9 mouse cellular contexts compared by ENCODE assay signal in the genomic region with DNA sequence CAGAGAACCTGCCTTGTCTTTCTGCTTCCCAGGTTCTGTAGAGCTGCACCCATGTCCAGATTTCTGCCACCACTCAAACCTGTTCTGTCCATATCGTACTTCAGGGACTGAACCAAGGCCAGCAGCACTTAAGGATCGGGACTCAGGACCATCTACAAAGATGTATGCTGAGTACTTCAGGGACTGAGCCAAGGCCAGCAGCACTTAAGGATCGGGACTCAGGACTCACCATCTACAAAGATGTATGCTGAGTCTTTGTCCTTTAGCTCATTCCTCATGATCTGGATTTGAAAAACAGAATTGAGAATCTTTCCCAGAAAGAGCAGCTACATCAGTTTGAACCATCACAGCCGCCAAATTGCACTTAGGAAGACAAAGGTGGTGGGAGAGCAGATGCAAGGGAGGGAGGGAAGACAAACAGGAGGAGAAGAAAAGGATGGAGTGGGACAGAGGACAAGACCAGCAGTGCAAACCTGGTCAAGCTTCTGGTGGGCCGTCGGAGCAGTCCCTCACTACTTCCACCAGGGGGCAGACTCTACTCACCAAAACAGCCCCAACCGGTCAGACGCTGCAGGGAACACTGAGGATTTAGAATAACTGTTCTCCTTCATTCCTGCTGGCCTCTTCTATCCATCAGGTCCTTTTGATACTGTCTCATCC. TPM values are rescaled to one million over a fixed set of nuclear protein-coding genes. Genes with fewer than 3 reads are reported as not detected.
A peak's percentile ranks its signal among the peaks of the same experiment; 100 is the strongest.
DNase-seq lines count a peak whose midpoint lies in the region; ATAC-seq and TF ChIP-seq lines count a peak whose summit lies in the region.
"Had no signal": no experiment of that assay in that cellular context is flagged by ENCODE, and none has a peak within 500 bp of the region (broad histone marks: within the 10 kb centered on the region; RNA-seq: fewer than 3 reads in every experiment).

No protein-coding gene starts in this region.

- H3K9me3 ChIP-seq in ES-E14 (ENCODE audit: control insufficient read depth, insufficient read depth, low read depth, low read length) = no peaks in the 10 kb centered on the region
- H3K9me3 ChIP-seq in forebrain, embryonic 12.5 days = no peaks in the 10 kb centered on the region

- in situ Hi-C loops in ES-E14 (cut with MboI; ENCODE audit: low sequenced_read_pairs in 2 of 2, unreplicated experiment in 2 of 2) = loop anchor here (5.0 to 25.0 kb wide), 5 partner anchors 133 to 486 kb away; no protein-coding TSS in a partner anchor

- no peak overlapping the region for H3K4me3 ChIP-seq in ES-E14 (ENCODE audit: insufficient read depth in 1 of 2, low read depth in 1 of 2, low read length in 2 of 2, poor library complexity in 1 of 2, severe bottlenecking in 1 of 2)
- H3K4me3 ChIP-seq in forebrain, embryonic 12.5 days (replicated peaks) = no peak overlapping the region

- no peak overlapping the region for H3K9ac ChIP-seq in ES-E14 (ENCODE audit: insufficient read depth, low read depth, low read length, poor library complexity, severe bottlenecking)
- no peak overlapping the region for H3K9ac ChIP-seq in forebrain, embryonic 12.5 days

- peak; percentile 65 for ATAC-seq in forebrain, embryonic 12.5 days (ENCODE audit: low FRiP score)
- peak; percentile 72 to 73; a peak in 3 of 4 replicates for ATAC-seq in hematopoietic stem cell, adult 5-6 weeks (replicated peaks in 1 of 2; ENCODE audit: insufficient read depth in 1 of 2, low FRiP score in 2 of 2, low TSS enrichment in 1 of 2, low read depth in 1 of 2, poor library complexity in 2 of 2, severe bottlenecking in 2 of 2)

- WGBS in forebrain, embryonic 12.5 days = 34% methylated on average over 8 of the region's 8 CpGs

- H3K27me3 ChIP-seq in forebrain, embryonic 12.5 days = peaks cover 39% of the 10 kb centered on the region

- DNase-seq in ES-E14 (ENCODE audit: low read depth, low spot score) = peak; percentile 47
- DNase-seq in c-Kit-positive CD71-positive TER-119-negative erythroid progenitor cells, embryonic 14.5 days (ENCODE audit: low read depth) = peak; percentile 13
- DNase-seq in layer of hippocampus, adult 8-10 months (ENCODE audit: low spot score in 2 of 2) = peak; percentile 65 to 79
- DNase-seq in lung, postnatal 10 days = peak; percentile 83
- DNase-seq in retina, embryonic 14.5 days (ENCODE audit: low spot score) = peak; percentile 89
- peak; percentile 21 to 36 for DNase-seq in thymus, postnatal 36 days

- H3K4me1 ChIP-seq in ES-E14 (ENCODE audit: control insufficient read depth in 2 of 2, insufficient read depth in 2 of 2, low read length in 2 of 2, poor library complexity in 1 of 2) = no peaks in the 10 kb centered on the region
- H3K4me1 ChIP-seq in forebrain, embryonic 12.5 days = peaks cover 18% of the 10 kb centered on the region

- H3K4me2 ChIP-seq in forebrain, embryonic 12.5 days = no peak overlapping the region

- H3K27ac ChIP-seq in ES-E14 (ENCODE audit: insufficient read depth, low read depth, low read length, poor library complexity, severe bottlenecking) = no peak overlapping the region
- no peak overlapping the region for H3K27ac ChIP-seq in forebrain, embryonic 12.5 days

- H3K36me3 ChIP-seq in ES-E14 (ENCODE audit: control insufficient read depth, insufficient read depth, low read length, poor library complexity, severe bottlenecking) = no peaks in the 10 kb centered on the region
- no peaks in the 10 kb centered on the region for H3K36me3 ChIP-seq in forebrain, embryonic 12.5 days (replicated peaks)

TF ChIP-seq in ES-E14, 5 proteins besides CTCF, POLR2A, EP300 and RAD21:
- no peak for TF ChIP-seq HCFC1 (IDR thresholded peaks at IDR 0.05; ENCODE audit: borderline replicate concordance, insufficient read depth, low read length)
- TF ChIP-seq ZNF384 (IDR thresholded peaks at IDR 0.05; ENCODE audit: low read depth, low read length) = no peak
- peak; percentile 96; the same call in 1 of the 2 replicates for TF ChIP-seq ZC3H11A (IDR thresholded peaks at IDR 0.05; ENCODE audit: borderline replicate concordance, low read depth, low read length)

RNA-seq across cellular contexts. Expression of gene Npvf, which starts 24.7 kb away (rescaled TPM):
- not detected in 2 replicates for total RNA-seq in ES-E14 (2012; rRNA removed)
- not detected in 2 replicates for polyA plus RNA-seq in forebrain, embryonic 12.5 days (2016; fragmentation: Nextera tagmentation; extraction: Ambion mirVana)
- total RNA-seq in hematopoietic stem cell, adult 5-6 weeks (2017) = not detected in 2 replicates
- total RNA-seq in layer of hippocampus, adult 8-10 months (2022) = not detected
- polyA plus RNA-seq: heart, embryonic 14.5 days had no signal

Comparison
In these comparisons a context has a peak if more than half of its experiments do, and no peak if none do; other contexts are left out.
1. DNase-seq: peak in every context shown above with its lines; median percentile 89 in retina, embryonic 14.5 days; 83 in lung, postnatal 10 days; 72 in layer of hippocampus, adult 8-10 months; 47 in ES-E14; 28 in thymus, postnatal 36 days; 13 in c-Kit-positive CD71-positive TER-119-negative erythroid progenitor cells, embryonic 14.5 days.